Mouse (Mus musculus) monocyte, adult 2 months (primary cell): Measurements from ENCODE around the gene Gm10663.

Experiments used
- DNase-seq, 2 experiments: peaks; one replicate each; pipeline ENCODE4 v3.0.0; 2022; ENCODE audit warnings: low spot score in 2 of 2, low read depth in 1 of 2

The Gm10663 gene

DNA sequence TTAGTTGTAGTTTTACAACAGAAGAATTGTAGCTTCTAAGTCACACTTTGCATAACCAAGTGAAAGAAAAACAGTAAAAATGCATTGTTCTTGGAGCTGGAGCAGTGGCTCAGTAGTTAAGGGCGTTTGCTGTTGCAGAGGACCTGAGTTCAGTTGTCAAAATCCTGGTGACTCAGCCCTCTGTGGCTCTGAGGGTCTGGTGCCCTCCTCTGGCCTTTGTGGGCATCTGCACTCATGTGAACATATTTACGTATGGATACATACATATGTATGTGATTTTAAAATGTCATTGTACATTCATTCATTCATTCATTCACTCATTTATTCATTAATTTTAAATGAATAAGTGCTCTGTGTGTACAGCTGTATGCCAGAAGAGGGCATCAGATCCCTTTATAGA is 10.8 kb downstream of the Gm10663 start:
- DNase-seq: no peak

DNA sequence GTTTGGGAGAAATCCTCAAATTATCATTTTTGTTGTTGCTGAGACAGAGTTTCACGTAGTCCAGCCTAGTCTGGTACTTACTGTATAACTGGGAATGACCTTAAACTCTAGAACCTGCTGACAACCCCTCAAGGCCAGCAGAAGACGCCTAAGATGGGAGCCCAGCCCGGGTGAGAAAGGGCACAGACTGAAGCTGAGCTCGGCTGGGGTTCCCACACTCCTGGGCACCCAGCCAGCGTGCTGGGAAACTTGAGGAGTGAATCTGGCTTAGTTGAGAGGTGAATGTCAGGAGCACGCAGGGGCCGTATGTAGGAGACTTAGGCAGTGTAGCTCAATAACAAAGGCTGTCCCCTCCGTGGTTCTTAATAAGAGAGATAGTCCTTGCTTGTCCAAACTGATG is 12.9 kb downstream of the Gm10663 start:
- no peak for DNase-seq

DNA sequence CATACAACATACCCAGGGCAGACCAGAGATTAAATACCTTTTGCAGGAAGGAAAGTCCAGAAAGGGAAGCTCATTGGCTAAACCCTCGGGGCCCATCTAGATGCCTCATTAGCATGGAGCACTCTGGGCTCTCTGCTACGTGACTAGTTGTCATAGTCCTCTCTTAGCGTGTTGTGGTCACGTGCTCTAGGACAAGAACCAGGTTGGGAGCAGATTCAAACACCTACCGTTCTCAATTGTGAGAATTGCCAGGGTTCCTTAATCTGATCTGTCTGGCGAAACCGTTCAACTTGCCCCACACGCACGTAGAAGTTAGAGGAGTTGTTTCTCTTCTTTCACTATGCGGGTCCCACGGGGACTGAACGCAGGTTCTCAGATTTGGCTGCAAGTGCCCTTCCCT is 13.3 kb downstream of the Gm10663 start:
- no peak for DNase-seq

DNA sequence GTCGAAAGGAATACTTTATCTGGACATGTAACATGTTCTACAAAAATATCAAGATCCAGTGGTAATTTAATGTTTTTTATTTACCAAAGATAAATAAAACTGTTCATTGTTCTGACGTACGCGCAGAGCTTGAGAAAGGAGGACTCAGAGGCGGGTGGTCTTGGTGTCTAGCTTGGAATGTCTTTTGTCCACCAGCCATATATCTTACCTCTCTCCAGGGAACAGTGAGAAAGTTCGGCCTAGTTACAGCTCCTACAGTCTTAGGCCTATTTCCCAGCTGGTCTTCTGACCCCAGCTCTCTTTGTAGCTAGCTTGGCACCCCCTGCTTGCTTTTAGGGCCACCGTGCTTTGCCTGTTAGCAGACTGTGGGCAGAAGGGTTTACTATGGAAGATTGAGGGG is 14.9 kb downstream of the Gm10663 start:
- DNase-seq: no peak

DNA sequence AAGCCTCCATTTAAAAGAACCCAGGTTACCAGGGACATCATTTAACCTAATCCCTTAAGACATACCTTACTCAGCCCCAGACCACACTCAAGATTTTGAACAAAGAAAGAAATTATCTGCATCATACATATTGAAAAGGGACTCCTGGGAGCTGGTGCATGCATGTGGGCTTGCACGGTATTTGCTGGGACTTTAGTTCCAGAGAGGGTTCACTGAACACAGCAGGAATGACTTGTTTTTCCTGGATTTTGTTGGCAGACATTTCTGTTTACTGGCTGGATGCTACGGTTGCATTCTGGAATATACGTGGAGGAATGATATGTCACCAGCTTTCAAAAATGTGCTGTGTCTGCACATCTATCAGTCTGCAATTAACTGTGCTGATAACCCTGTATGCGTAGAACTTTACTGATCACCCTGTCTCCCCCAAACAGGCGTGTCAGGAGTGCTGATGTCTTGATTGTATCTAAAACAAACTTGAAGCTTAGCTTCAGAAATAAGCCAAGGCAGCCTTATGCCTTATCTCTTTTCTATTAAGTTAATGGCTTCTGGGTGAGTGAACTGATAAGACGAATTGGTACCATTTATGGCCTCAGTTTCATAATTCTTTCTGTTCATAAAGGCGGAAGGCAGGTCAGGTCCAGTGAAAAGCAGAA is 23.1 kb downstream of the Gm10663 start:
- no peak for DNase-seq

DNA sequence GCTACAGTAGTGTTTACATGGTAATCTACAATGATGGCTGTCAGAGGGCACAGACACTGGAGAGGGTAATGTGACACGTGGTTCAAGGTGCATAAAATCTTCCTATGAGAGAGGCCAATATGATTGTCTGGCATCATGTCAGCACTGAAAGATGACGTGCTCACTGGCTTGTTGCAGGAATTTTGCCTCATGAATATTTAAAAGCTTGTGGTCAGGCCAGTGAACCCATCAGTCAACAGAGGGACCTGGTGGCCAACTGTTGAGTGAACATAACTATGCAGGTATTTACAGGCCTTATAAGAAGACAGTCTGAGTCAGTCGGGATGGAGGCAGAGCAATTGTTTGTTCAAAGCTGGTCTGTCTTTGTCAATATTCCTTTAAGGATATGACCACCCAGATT is 24.9 kb downstream of the Gm10663 start:
- no peak for DNase-seq

DNA sequence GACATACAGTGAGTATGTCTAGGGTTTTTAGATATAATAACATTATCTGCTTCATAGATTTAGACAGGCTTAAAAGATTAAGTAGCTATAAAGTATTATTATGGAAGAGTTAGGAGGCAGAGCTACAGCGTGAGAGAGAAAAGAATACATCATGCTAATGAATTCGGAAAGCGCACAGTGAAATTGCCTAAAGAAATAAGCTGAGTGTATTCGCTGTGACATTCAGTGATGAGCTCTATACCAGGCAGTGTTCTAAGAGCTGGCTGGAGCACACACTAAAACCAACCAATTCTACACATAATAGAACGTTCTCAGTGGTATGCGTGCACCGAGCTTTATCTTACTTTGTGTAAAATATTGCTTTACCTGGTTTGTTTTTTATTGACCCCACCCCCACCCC is 28.8 kb downstream of the Gm10663 start:
- DNase-seq: no peak

DNA sequence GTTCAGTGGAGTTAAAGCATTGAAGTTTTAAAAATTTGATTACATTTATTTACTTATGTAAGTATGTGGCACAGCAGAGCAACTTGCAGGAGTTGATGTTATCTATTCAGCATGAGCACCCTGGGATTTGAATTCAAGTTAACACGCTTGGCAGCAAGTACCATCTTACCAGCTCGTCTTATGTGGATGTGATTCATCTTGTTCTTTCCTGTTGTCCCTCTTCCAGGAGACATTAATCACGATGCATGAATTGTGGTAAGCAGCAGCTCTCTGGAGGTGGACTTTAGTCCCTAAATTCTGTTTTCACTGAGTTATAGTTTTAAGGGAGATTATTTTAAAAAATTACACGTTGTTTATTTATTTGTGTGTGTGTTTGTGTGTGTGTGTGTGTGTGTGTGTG is 29.2 kb downstream of the Gm10663 start:
- DNase-seq: no peak

DNA sequence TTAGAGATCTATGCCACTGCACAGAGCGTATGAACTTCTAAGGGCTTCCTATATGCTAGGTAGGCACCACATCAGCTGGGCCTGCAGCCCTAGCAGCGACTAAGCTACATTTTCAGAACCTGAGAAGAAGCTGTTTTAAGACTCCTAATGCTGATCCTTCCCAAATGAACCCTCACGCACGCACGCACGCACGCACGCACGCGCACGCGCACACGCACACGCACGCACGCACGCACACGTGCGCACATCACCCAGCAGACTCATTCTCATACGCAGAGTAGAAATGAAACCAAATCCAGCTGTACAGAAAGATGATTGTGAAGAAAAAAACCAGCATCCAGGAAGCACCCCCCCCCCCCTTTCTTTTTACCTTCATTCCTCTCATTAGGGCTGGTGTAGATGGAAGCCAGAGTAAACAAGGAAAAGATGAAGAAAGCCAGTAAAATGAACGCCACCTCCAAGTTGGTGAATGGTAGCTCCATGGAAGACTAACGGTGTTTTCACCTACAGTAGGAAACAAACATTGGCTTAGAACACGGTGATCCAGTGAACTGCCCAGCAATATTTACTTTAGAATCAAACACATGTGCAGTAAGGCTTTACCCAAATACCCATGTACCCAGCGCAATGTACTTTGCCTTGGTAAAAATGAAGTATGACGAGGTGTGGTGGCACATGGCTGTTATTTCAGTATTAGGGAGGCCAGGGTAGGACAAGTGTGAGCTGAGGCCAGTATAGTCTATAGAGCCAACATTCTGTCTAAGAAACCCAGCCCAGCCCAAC is 33.3 kb downstream of the Gm10663 start:
- DNase-seq: no peak

DNA sequence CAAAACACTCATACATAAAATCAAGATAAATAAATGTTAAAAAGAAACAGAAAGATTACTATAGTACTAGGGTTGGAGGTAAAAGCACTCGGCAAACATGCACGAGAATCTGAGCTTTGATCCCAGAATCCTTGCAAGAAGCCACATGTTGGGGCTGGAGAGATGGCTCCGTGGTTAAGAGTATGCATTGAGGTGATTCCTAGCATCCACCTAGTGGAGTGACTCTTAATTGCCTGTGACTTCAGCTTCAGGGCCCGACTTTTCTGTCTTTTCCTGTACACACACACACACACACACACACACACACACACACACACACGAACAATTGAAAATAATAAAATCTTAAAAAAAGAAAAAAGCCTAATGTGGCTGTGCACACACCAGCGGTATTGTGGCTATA is 34.1 kb downstream of the Gm10663 start:
- DNase-seq: no peak

DNA sequence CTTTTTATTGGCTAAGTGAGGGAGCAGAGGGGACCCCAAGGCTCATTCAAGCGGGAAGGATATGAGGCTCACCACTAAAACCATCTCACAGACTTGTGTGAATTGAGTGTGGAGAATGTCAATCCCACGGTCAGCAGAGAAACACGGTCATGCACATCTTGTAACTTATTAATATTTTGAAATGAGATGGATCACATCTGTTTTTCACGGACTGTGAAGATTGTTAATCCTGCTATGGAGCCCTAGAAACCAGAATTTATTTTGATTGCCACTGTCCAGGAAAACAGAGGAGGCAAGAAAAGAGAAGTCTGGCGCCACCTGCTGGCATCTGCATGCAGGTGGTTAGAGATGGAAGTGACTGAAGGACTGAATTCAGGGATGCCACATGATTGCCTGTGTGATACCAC is 35.5 kb downstream of the Gm10663 start:
- no peak for DNase-seq

DNA sequence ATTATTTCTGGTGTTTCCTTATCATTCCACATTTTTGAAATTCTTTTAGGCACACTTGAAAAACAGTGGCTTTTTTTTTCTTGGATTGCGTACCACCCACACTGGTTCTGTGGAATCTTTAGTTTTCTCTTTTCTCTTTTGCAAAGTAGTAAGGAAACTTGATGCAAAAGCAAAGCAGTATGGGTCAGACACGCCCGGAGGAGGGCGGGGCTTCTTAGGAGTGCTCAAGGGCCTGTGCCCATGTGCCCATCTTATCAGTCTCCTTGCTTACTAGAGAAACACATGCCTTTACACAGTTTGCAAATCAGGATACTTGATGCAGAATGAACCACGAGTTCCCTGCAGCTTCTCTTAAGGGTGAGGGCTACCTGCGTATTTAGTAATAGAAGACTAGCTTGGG is 37.3 kb downstream of the Gm10663 start:
- no peak for DNase-seq

DNA sequence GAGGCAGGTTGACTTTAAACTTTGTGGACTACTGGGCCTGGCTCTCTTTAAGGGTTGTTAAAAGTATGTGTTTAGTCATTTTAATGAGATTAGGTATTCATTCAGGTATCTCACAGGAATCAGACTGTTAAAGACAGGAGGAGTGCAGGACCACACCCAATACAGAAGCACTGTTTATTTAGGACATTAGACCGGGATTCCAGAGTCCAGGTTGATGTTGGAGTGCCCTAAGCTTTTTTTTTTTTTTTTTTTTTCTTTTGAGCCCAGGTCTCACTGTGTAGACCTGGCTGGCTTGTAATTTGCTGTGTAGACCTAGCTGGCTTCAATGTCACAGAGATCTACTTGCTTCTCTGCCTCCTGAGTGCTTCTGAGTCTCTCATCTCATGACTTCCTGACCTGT is 51.2 kb downstream of the Gm10663 start:
- DNase-seq: no peak

DNA sequence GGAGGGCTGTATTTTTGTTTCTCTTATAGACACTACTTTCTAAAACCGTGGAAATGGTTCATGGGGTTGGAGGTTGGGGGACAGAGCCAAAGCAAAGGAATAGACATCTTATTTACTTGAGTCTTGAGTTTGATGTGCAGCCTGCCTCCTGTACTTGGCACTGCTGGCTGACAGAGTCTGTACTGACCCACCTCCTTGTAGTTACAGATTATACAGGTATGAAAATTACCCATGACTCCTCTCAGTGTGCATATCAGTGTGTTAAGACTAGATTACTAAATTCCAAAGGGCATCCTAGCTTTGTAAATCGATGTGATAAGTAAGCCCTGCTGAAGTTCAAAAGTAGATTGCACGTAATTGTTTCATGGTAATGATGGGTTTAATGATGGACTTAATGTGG is 51.6 kb downstream of the Gm10663 start:
- no peak for DNase-seq
